Mouse (Mus musculus): ENCODE data around the gene Mnd1. TPM values are rescaled to one million over a fixed set of nuclear protein-coding genes. Genes with fewer than 3 reads are reported as not detected.

Gene Mnd1
- total RNA-seq, 1 experiment, result 31.9 TPM

DNA sequence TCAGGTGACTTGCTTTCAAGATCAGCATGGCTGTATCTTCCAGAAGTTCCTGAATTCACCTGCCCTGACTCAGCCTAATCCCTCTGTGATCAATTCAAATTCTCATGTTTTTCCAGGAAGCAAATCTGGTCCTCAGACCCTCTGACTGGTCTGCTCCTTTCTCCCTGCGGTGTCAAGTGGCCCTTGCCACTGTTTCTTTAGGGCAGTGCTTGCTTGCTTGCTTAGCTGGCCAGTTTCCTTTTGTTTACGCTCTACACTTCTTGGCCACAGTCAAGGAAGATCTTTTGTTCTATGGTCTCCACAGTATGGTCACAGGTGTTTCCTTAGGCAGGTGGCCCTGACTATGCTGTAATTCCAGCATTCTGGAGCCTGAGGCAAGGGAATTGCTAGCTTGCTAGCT, 52.0 kb downstream of the Mnd1 start:
- H3K4me1 ChIP-seq (ENCODE audit: control insufficient read depth in 2 of 2, insufficient read depth in 2 of 2, low read length in 2 of 2, poor library complexity in 1 of 2), result no peaks in the 10 kb centered on the region
- in situ Hi-C loops (cut with MboI; ENCODE audit: low sequenced_read_pairs in 2 of 2, unreplicated experiment in 2 of 2), result no loop called here
- no peak overlapping the region for H3K9ac ChIP-seq (ENCODE audit: insufficient read depth, low read depth, low read length, poor library complexity, severe bottlenecking)
- no peak overlapping the region for H3K4me3 ChIP-seq (ENCODE audit: insufficient read depth in 1 of 2, low read depth in 1 of 2, low read length in 2 of 2, poor library complexity in 1 of 2, severe bottlenecking in 1 of 2)
- H3K27ac ChIP-seq (ENCODE audit: insufficient read depth, low read depth, low read length, poor library complexity, severe bottlenecking), result no peak overlapping the region
- DNase-seq (ENCODE audit: low read depth, low spot score), result no peak
- no peaks in the 10 kb centered on the region for H3K9me3 ChIP-seq (ENCODE audit: control insufficient read depth, insufficient read depth, low read depth, low read length)
- TF ChIP-seq ZC3H11A (IDR thresholded peaks at IDR 0.05; ENCODE audit: borderline replicate concordance, low read depth, low read length), result no peak
- TF ChIP-seq CHD2 (IDR thresholded peaks at IDR 0.05; ENCODE audit: low read depth, low read length), result no peak
- TF ChIP-seq ZNF384 (IDR thresholded peaks at IDR 0.05; ENCODE audit: low read depth, low read length), result no peak
- TF ChIP-seq HCFC1 (IDR thresholded peaks at IDR 0.05; ENCODE audit: borderline replicate concordance, insufficient read depth, low read length), result no peak
- TF ChIP-seq MAFK (IDR thresholded peaks at IDR 0.05; ENCODE audit: insufficient read depth, low read depth, low read length), result no peak
- H3K36me3 ChIP-seq (ENCODE audit: control insufficient read depth, insufficient read depth, low read length, poor library complexity, severe bottlenecking), result no peaks in the 10 kb centered on the region

DNA sequence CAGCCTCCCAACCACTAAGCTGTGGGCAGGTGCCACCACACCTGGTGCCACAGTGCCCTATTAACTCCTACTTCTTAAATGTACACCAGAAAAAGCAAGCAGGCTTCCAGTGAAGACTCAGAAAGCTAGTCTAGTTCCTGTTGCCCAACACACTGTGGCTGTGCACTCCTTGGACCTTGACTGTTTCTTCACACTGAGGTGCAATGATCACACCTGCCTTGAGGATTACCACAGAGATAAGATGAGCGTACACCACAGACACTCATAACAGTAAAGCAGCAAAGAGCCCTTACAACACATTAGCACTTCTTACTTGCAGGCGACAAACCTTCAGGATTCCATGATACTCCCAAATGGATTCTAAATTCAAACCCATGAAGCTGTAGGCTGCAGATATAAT, 62.7 kb downstream of the Mnd1 start:
- TF ChIP-seq CHD2 (IDR thresholded peaks at IDR 0.05; ENCODE audit: low read depth, low read length), result no peak
- no peak for TF ChIP-seq HCFC1 (IDR thresholded peaks at IDR 0.05; ENCODE audit: borderline replicate concordance, insufficient read depth, low read length)
- TF ChIP-seq MAFK (IDR thresholded peaks at IDR 0.05; ENCODE audit: insufficient read depth, low read depth, low read length), result no peak
- no peak for TF ChIP-seq ZC3H11A (IDR thresholded peaks at IDR 0.05; ENCODE audit: borderline replicate concordance, low read depth, low read length)
- TF ChIP-seq ZNF384 (IDR thresholded peaks at IDR 0.05; ENCODE audit: low read depth, low read length), result no peak
- no peaks in the 10 kb centered on the region for H3K9me3 ChIP-seq (ENCODE audit: control insufficient read depth, insufficient read depth, low read depth, low read length)
- no peak for DNase-seq (ENCODE audit: low read depth, low spot score)
- H3K27ac ChIP-seq (ENCODE audit: insufficient read depth, low read depth, low read length, poor library complexity, severe bottlenecking), result no peak overlapping the region
- in situ Hi-C loops (cut with MboI; ENCODE audit: low sequenced_read_pairs in 2 of 2, unreplicated experiment in 2 of 2), result no loop called here
- no peaks in the 10 kb centered on the region for H3K4me1 ChIP-seq (ENCODE audit: control insufficient read depth in 2 of 2, insufficient read depth in 2 of 2, low read length in 2 of 2, poor library complexity in 1 of 2)
- H3K4me3 ChIP-seq (ENCODE audit: insufficient read depth in 1 of 2, low read depth in 1 of 2, low read length in 2 of 2, poor library complexity in 1 of 2, severe bottlenecking in 1 of 2), result no peak overlapping the region
- no peaks in the 10 kb centered on the region for H3K36me3 ChIP-seq (ENCODE audit: control insufficient read depth, insufficient read depth, low read length, poor library complexity, severe bottlenecking)
- H3K9ac ChIP-seq (ENCODE audit: insufficient read depth, low read depth, low read length, poor library complexity, severe bottlenecking), result no peak overlapping the region

DNA sequence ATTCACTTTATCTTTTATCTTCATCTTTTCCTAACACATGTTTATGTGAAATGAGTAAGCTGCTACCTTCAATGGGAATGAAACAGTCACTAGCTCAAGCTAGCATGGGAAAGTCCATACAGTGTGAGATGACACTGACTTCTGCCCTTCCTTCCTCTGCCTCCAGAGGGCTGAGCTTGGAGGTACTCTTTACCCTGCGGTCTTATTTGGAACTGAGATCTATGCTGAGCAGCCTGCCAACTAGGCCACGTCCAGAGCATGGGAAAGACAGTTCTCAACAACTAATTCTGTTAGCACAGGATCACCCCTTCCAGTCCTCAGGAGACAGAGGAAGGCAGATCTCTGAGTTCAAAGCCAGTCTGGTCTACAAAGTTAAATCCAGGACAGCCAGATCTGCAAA, 64.6 kb downstream of the Mnd1 start:
- in situ Hi-C loops (cut with MboI; ENCODE audit: low sequenced_read_pairs in 2 of 2, unreplicated experiment in 2 of 2), result no loop called here
- Histone ChIP-seq H3K9ac (ENCODE audit: insufficient read depth, low read depth, low read length, poor library complexity, severe bottlenecking) (no peak overlapping the region), H3K27ac (ENCODE audit: insufficient read depth, low read depth, low read length, poor library complexity, severe bottlenecking) (no peak overlapping the region), H3K9me3 (ENCODE audit: control insufficient read depth, insufficient read depth, low read depth, low read length) (no peaks in the 10 kb centered on the region), H3K36me3 (ENCODE audit: control insufficient read depth, insufficient read depth, low read length, poor library complexity, severe bottlenecking) (no peaks in the 10 kb centered on the region), H3K4me1 (ENCODE audit: control insufficient read depth in 2 of 2, insufficient read depth in 2 of 2, low read length in 2 of 2, poor library complexity in 1 of 2) (no peaks in the 10 kb centered on the region), H3K4me3 (ENCODE audit: insufficient read depth in 1 of 2, low read depth in 1 of 2, low read length in 2 of 2, poor library complexity in 1 of 2, severe bottlenecking in 1 of 2) (no peak overlapping the region)
- TF ChIP-seq ZC3H11A (IDR thresholded peaks at IDR 0.05; ENCODE audit: borderline replicate concordance, low read depth, low read length) (no peak), HCFC1 (IDR thresholded peaks at IDR 0.05; ENCODE audit: borderline replicate concordance, insufficient read depth, low read length) (no peak), ZNF384 (IDR thresholded peaks at IDR 0.05; ENCODE audit: low read depth, low read length) (no peak), CHD2 (IDR thresholded peaks at IDR 0.05; ENCODE audit: low read depth, low read length) (no peak), MAFK (IDR thresholded peaks at IDR 0.05; ENCODE audit: insufficient read depth, low read depth, low read length) (no peak)
- peak; percentile 11 for DNase-seq (ENCODE audit: low read depth, low spot score)

GRCm38 (mm10) chr3:84086921-84087320, 68.7 kb downstream of the Mnd1 start:
- TF ChIP-seq ZNF384 (IDR thresholded peaks at IDR 0.05; ENCODE audit: low read depth, low read length), result no peak
- no peak for TF ChIP-seq MAFK (IDR thresholded peaks at IDR 0.05; ENCODE audit: insufficient read depth, low read depth, low read length)
- TF ChIP-seq CHD2 (IDR thresholded peaks at IDR 0.05; ENCODE audit: low read depth, low read length), result no peak
- no peak for TF ChIP-seq ZC3H11A (IDR thresholded peaks at IDR 0.05; ENCODE audit: borderline replicate concordance, low read depth, low read length)
- no peak for TF ChIP-seq HCFC1 (IDR thresholded peaks at IDR 0.05; ENCODE audit: borderline replicate concordance, insufficient read depth, low read length)
- no peak overlapping the region for H3K4me3 ChIP-seq (ENCODE audit: insufficient read depth in 1 of 2, low read depth in 1 of 2, low read length in 2 of 2, poor library complexity in 1 of 2, severe bottlenecking in 1 of 2)
- no peaks in the 10 kb centered on the region for H3K4me1 ChIP-seq (ENCODE audit: control insufficient read depth in 2 of 2, insufficient read depth in 2 of 2, low read length in 2 of 2, poor library complexity in 1 of 2)
- in situ Hi-C loops (cut with MboI; ENCODE audit: low sequenced_read_pairs in 2 of 2, unreplicated experiment in 2 of 2), result no loop called here
- no peak overlapping the region for H3K9ac ChIP-seq (ENCODE audit: insufficient read depth, low read depth, low read length, poor library complexity, severe bottlenecking)
- H3K27ac ChIP-seq (ENCODE audit: insufficient read depth, low read depth, low read length, poor library complexity, severe bottlenecking), result no peak overlapping the region
- no peaks in the 10 kb centered on the region for H3K36me3 ChIP-seq (ENCODE audit: control insufficient read depth, insufficient read depth, low read length, poor library complexity, severe bottlenecking)
- H3K9me3 ChIP-seq (ENCODE audit: control insufficient read depth, insufficient read depth, low read depth, low read length), result no peaks in the 10 kb centered on the region
- no peak for DNase-seq (ENCODE audit: low read depth, low spot score)

GRCm38 (mm10) chr3:84086337-84086736, 69.2 kb downstream of the Mnd1 start:
- Histone ChIP-seq H3K9me3 (ENCODE audit: control insufficient read depth, insufficient read depth, low read depth, low read length) (no peaks in the 10 kb centered on the region), H3K4me3 (ENCODE audit: insufficient read depth in 1 of 2, low read depth in 1 of 2, low read length in 2 of 2, poor library complexity in 1 of 2, severe bottlenecking in 1 of 2) (no peak overlapping the region), H3K4me1 (ENCODE audit: control insufficient read depth in 2 of 2, insufficient read depth in 2 of 2, low read length in 2 of 2, poor library complexity in 1 of 2) (no peaks in the 10 kb centered on the region), H3K36me3 (ENCODE audit: control insufficient read depth, insufficient read depth, low read length, poor library complexity, severe bottlenecking) (no peaks in the 10 kb centered on the region), H3K9ac (ENCODE audit: insufficient read depth, low read depth, low read length, poor library complexity, severe bottlenecking) (no peak overlapping the region), H3K27ac (ENCODE audit: insufficient read depth, low read depth, low read length, poor library complexity, severe bottlenecking) (no peak overlapping the region)
- no peak for DNase-seq (ENCODE audit: low read depth, low spot score)
- in situ Hi-C loops (cut with MboI; ENCODE audit: low sequenced_read_pairs in 2 of 2, unreplicated experiment in 2 of 2), result no loop called here
- TF ChIP-seq MAFK (IDR thresholded peaks at IDR 0.05; ENCODE audit: insufficient read depth, low read depth, low read length) (no peak), ZNF384 (IDR thresholded peaks at IDR 0.05; ENCODE audit: low read depth, low read length) (no peak), HCFC1 (IDR thresholded peaks at IDR 0.05; ENCODE audit: borderline replicate concordance, insufficient read depth, low read length) (no peak), CHD2 (IDR thresholded peaks at IDR 0.05; ENCODE audit: low read depth, low read length) (no peak), ZC3H11A (IDR thresholded peaks at IDR 0.05; ENCODE audit: borderline replicate concordance, low read depth, low read length) (no peak)

Data from ES-E14 (cell line).